Mouse (Mus musculus): ENCODE data around the gene Kif11. TPM values are rescaled to one million over a fixed set of nuclear protein-coding genes. Genes with fewer than 3 reads are reported as not detected.

Gene Kif11
- polyA plus RNA-seq, 1 experiment: 1.2 TPM

DNA sequence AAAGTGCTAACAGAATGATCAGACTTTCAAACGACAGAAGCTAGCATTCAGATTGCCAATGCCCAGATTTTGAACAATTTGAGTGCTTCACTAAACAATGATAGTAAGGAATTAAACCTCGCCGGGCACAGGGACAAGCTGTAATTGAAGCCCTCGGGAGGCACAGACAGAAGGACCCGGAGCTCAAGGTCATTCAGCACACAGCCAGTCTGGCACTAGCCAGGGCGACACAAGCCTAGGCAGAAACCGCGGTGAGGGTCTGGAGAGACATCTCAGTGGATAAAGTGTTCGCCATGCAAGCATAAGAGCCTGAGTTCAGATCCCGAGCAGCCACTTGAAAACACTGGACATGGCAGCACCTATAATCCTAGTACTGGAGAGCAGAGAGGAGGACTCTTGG lies 27.9 kb upstream of the Kif11 start:
- H3K4me3 ChIP-seq (ENCODE audit: insufficient read depth, low read length): no peak overlapping the region
- no peak overlapping the region for H3K27ac ChIP-seq (ENCODE audit: insufficient read depth, low read length)
- TF ChIP-seq POLR2A (IDR thresholded peaks at IDR 0.05; ENCODE audit: extremely low read depth, insufficient read depth, low read length) (no peak), CTCF (IDR thresholded peaks at IDR 0.05; ENCODE audit: extremely low read depth, insufficient read depth, low read length) (no peak)
- H3K4me1 ChIP-seq (ENCODE audit: control insufficient read depth, insufficient read depth, low read length): no peaks in the 10 kb centered on the region

DNA sequence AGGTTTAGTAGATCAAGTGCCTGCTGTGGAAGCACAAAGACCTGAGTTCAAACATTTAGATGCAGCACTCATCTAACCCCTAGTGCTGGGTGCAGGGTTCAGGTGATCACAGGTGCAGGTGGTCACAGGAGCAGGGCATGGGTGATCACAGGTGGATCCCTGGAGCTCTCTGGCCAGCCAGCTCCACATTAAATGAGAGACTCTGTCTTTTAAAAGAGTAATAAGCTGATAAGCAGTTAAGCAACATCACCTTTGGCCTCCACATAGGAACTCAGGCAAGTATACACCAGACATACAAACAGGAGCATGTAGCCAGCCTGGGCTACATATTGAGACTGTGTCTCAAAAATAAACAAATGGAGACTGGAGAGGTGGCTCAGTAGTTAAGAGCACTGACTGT lies 27.3 kb upstream of the Kif11 start:
- Histone ChIP-seq H3K27ac (ENCODE audit: insufficient read depth, low read length) (no peak overlapping the region), H3K4me3 (ENCODE audit: insufficient read depth, low read length) (no peak overlapping the region), H3K4me1 (ENCODE audit: control insufficient read depth, insufficient read depth, low read length) (no peaks in the 10 kb centered on the region)
- no peak for TF ChIP-seq CTCF (IDR thresholded peaks at IDR 0.05; ENCODE audit: extremely low read depth, insufficient read depth, low read length)

DNA sequence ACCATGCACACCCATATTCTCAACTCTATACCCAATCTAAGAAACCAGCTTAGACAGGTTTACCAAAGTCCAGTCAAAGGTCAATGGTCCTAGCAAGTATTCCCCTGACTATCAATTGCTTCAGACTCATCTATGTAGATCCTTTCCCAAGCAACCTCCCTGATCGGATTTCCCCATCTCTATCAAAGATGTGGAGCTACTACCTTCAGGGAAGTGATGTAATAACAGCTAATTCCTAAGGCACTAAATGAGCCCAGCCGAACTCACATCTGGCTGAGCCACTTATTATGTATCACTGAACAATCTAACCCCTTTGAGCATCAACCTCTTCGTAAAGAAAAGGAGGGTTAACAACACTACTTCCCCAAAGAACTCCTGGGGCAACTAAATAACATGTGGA lies 23.4 kb upstream of the Kif11 start:
- Histone ChIP-seq H3K4me1 (ENCODE audit: control insufficient read depth, insufficient read depth, low read length) (no peaks in the 10 kb centered on the region), H3K27ac (ENCODE audit: insufficient read depth, low read length) (no peak overlapping the region), H3K4me3 (ENCODE audit: insufficient read depth, low read length) (no peak overlapping the region)
- no peak for TF ChIP-seq POLR2A (IDR thresholded peaks at IDR 0.05; ENCODE audit: extremely low read depth, insufficient read depth, low read length)
- no peak for TF ChIP-seq CTCF (IDR thresholded peaks at IDR 0.05; ENCODE audit: extremely low read depth, insufficient read depth, low read length)

DNA sequence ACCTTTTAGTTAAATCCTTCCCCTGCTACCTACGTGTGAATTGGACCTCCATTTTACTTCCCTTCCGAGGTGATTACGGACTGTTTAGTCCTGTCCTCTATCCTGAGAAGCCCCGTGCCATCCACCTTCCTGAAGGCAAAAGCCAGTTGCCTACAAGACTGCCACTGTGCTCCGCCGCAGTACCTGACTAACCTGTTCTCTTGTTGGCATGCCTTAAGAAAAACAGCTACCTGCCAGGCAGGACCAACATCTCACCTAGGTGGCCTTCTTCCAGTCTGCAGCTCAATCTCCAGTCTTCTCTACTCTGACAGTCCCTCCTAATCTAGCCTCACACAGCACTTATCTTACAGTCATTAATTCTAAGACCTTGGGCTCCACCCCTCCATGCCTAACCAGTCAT lies 22.9 kb upstream of the Kif11 start:
- H3K4me3 ChIP-seq (ENCODE audit: insufficient read depth, low read length): no peak overlapping the region
- TF ChIP-seq CTCF (IDR thresholded peaks at IDR 0.05; ENCODE audit: extremely low read depth, insufficient read depth, low read length) (no peak), POLR2A (IDR thresholded peaks at IDR 0.05; ENCODE audit: extremely low read depth, insufficient read depth, low read length) (no peak)
- no peak overlapping the region for H3K27ac ChIP-seq (ENCODE audit: insufficient read depth, low read length)
- no peaks in the 10 kb centered on the region for H3K4me1 ChIP-seq (ENCODE audit: control insufficient read depth, insufficient read depth, low read length)

DNA sequence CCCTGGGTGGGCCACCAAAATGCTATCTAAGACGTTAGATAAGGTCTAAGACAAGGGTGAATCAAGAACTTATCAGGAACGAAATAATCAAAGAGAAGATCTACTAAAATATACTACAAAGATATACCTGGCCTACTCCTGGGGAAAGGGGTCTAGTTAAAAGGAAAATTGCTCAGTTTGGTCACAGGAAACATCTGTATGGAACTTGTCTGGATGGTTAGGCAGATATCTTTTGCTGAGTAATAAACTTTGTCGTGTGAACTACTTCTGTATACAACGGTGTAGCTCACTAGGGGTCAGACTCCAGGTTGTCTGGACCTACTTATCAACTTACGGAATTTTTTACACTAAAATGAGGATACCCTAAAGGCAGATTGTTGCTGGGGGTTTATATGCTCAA lies 16.2 kb upstream of the Kif11 start:
- TF ChIP-seq CTCF (IDR thresholded peaks at IDR 0.05; ENCODE audit: extremely low read depth, insufficient read depth, low read length): no peak
- TF ChIP-seq POLR2A (IDR thresholded peaks at IDR 0.05; ENCODE audit: extremely low read depth, insufficient read depth, low read length): no peak
- Histone ChIP-seq H3K27ac (ENCODE audit: insufficient read depth, low read length) (no peak overlapping the region), H3K4me1 (ENCODE audit: control insufficient read depth, insufficient read depth, low read length) (no peaks in the 10 kb centered on the region), H3K4me3 (ENCODE audit: insufficient read depth, low read length) (no peak overlapping the region)

DNA sequence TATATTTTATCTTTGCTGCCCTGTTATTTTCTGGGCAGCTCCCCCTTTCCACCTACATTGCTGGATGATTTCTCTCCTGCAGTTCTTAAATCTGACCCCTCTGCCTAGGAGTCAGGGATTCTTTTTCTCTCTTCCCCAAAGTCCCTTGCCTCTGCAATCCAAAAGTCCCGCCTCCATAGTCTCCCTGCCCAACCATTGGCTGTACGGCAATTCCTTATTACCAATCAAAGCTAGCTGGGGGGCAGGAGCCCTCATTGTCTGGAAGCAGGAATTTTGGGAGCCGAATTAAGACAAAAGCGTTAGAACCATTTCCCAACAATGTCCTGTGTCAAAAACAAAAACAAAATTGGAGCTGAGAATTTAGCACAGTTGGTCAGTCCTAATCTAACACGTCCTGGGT lies 13.7 kb upstream of the Kif11 start:
- no peak for TF ChIP-seq POLR2A (IDR thresholded peaks at IDR 0.05; ENCODE audit: extremely low read depth, insufficient read depth, low read length)
- TF ChIP-seq CTCF (IDR thresholded peaks at IDR 0.05; ENCODE audit: extremely low read depth, insufficient read depth, low read length): no peak
- H3K4me3 ChIP-seq (ENCODE audit: insufficient read depth, low read length): no peak overlapping the region
- no peak overlapping the region for H3K27ac ChIP-seq (ENCODE audit: insufficient read depth, low read length)
- H3K4me1 ChIP-seq (ENCODE audit: control insufficient read depth, insufficient read depth, low read length): no peaks in the 10 kb centered on the region

DNA sequence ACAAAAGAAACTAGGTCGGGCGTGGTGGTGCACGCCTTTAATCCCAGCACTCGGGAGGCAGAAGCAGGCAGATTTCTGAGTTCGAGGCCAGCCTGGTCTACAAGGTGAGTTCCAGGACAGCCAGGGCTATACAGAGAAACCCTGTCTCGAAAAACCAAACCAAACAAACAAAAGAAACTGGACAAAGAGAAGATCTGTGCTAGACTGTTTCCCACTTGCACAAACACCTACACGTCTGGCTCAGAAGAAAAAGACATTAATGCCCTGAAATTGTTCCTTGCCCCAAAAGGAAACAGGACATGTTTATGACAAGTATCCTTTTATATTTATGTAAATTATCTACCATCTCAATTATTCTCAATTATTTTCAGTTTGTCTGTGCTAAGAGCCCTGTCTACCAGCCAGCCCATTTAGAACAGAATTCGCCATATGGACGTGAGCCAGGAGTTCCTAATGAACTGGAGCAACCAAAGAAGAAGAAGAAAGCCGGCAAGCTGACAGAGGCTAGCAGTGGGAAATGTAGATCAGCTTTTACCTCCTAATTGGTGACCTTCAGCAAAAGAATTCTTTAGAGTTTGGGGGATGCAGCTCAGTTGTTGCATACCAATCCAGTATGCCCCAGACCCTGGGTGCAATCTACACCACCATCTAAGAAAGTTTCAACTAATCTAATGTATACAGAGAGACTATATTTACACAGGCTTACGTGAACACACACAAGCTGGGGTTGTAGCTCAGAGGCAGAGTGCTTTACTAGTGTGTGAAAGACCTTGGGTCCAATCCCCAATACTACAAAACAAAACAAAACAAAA lies 12.9 kb upstream of the Kif11 start:
- TF ChIP-seq POLR2A (IDR thresholded peaks at IDR 0.05; ENCODE audit: extremely low read depth, insufficient read depth, low read length) (no peak), CTCF (IDR thresholded peaks at IDR 0.05; ENCODE audit: extremely low read depth, insufficient read depth, low read length) (no peak)

DNA sequence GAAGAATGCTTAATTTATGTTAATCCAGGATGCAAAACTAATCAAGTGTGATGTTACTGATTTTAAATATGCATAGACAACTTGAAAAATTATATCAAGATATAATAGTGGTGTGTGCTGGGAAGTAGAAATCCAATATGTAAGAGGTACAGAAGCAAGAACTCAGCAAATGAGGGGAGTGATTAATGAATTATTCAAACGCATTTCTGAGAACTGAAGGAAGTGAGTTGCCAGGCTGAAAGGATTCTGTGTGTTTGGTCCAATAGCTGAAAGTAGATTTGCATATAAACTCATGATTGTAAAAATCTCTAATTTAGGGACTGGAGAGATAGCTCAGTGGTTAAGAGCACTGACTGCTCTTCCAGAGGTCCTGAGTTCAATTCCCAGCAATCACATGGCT lies 7.2 kb upstream of the Kif11 start:
- H3K27ac ChIP-seq (ENCODE audit: insufficient read depth, low read length): no peak overlapping the region
- no peak overlapping the region for H3K4me3 ChIP-seq (ENCODE audit: insufficient read depth, low read length)
- no peaks in the 10 kb centered on the region for H3K4me1 ChIP-seq (ENCODE audit: control insufficient read depth, insufficient read depth, low read length)
- TF ChIP-seq POLR2A (IDR thresholded peaks at IDR 0.05; ENCODE audit: extremely low read depth, insufficient read depth, low read length) (no peak), CTCF (IDR thresholded peaks at IDR 0.05; ENCODE audit: extremely low read depth, insufficient read depth, low read length) (no peak)

More for the DNA sequence above, 12.9 kb upstream of the Kif11 start:
- H3K4me3 ChIP-seq (ENCODE audit: insufficient read depth, low read length): no peak overlapping the region
- H3K27ac ChIP-seq (ENCODE audit: insufficient read depth, low read length): no peak overlapping the region; the same call in 1 of the 2 replicates
- H3K4me1 ChIP-seq (ENCODE audit: control insufficient read depth, insufficient read depth, low read length): no peaks in the 10 kb centered on the region

DNA sequence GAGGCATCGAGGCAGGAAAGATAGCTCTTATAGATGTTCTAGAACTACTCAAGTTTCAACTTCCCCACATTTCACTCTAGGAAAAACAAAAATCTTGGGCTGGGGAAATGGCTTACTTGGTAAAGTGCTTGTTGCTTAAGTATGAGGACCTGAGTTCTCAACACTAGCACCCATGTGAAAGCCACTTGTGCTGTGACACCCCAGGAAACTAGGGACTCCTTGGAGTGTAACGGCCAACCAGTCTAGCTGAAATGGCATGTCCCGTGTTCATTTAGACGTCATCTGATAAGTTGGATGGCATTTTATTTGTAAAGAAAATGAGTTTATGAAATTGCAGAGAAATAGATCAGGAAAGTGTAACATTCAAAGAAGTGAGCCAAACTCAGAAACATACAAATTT lies 6.3 kb upstream of the Kif11 start:
- no peaks in the 10 kb centered on the region; the same call in 1 of the 2 replicates for H3K4me1 ChIP-seq (ENCODE audit: control insufficient read depth, insufficient read depth, low read length)
- TF ChIP-seq POLR2A (IDR thresholded peaks at IDR 0.05; ENCODE audit: extremely low read depth, insufficient read depth, low read length): no peak
- TF ChIP-seq CTCF (IDR thresholded peaks at IDR 0.05; ENCODE audit: extremely low read depth, insufficient read depth, low read length): no peak
- no peak overlapping the region for H3K4me3 ChIP-seq (ENCODE audit: insufficient read depth, low read length)
- no peak overlapping the region for H3K27ac ChIP-seq (ENCODE audit: insufficient read depth, low read length)

DNA sequence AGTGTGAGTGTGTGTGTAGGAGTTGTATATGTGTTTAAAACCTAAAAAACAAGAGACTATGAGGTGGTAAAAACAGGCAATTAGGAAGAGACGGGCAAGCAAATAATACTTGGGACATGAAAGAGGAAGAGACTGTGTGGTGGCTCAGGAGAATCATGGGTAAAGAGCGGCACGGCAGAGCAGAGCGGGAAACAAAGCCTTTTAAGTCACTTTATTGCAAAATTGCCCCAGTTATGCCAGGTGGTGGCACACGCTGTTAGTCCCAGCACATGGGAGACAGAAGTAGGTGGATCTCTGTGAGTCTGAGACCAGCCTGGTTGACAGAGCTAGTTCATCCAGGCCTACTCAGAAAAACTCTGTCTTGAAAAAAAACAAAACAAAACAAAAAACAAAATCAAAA lies 5.8 kb upstream of the Kif11 start:
- no peak overlapping the region for H3K4me3 ChIP-seq (ENCODE audit: insufficient read depth, low read length)
- H3K27ac ChIP-seq (ENCODE audit: insufficient read depth, low read length): no peak overlapping the region
- no peaks in the 10 kb centered on the region; the same call in 1 of the 2 replicates for H3K4me1 ChIP-seq (ENCODE audit: control insufficient read depth, insufficient read depth, low read length)
- TF ChIP-seq CTCF (IDR thresholded peaks at IDR 0.05; ENCODE audit: extremely low read depth, insufficient read depth, low read length) (no peak), POLR2A (IDR thresholded peaks at IDR 0.05; ENCODE audit: extremely low read depth, insufficient read depth, low read length) (no peak)

Data from cortical plate, adult 2 months (tissue).